Mouse (Mus musculus) liver, postnatal 0 days (tissue): ENCODE data around the gene Nfkb2.

Source experiments
- CTCF ChIP-seq: sonication (generic); IDR thresholded peaks from 2 replicates; pipeline ENCODE4 v1.5.1; 2016; ENCODE audit warnings: antibody characterized with exemption, low read depth
- EP300 ChIP-seq: IDR thresholded peaks from 2 replicates; pipeline ENCODE4 v1.6.1; 2016; ENCODE audit warnings: antibody characterized with exemption, low read depth, mild to moderate bottlenecking

DNA sequence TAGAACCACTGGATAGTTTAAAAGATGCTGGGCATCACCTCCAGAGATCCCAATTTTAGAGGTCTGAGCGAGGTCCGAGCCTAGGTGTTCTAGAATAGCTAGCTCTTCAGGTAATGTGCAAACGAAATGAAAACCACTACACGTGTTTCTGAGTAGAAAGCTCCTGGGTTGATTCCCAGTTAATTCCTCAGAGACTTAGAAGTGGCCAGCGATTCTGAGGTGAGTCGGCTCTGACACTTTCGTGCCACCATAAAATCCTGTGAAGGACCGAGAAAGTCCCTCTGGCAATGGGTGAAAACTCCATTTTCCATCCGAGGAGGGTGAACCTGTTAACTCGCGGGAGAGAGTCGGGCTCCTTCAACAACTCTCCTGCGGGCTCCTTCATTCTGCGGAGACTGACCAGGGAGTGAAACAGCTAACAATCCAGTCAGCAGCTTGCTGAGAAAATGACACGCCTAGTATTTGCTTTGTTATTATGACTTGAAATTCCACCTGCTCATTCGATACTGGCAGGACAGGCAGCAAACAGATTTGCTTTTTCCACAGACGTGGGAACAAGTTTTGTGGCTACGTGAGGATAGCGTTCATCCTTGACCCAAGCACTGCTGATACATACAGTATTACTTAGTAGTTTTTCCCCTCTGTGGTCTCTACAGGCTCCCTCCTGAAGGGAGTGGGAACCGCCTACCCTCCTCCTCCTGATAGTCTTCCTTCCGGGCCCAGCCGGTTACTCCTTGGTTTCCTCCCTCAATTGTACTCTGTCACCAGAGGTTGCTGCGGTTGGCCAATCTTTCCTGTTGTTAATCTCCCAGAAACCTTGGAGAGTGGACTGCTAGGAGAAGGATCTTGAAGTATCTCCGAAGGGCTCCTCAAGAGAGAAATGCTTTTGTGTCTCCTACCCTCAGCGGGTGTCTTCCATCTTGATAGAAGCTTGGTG is 53.5 kb downstream of the Nfkb2 start:
- no peak for TF ChIP-seq CTCF
- TF ChIP-seq EP300: no peak
